Mouse (Mus musculus): Measurements from ENCODE around the gene Sdc1.

- TF ChIP-seq ELF1 (IDR thresholded peaks at IDR 0.05; ENCODE audit: low read depth, low read length) (no peak), POLR2A (IDR thresholded peaks at IDR 0.05; ENCODE audit: low read depth, low read length) (no peak), UBTF (IDR thresholded peaks at IDR 0.05; ENCODE audit: low read depth, low read length) (no peak), CTCF (conservative IDR thresholded peaks at IDR 0.05 in 1 of 2, IDR thresholded peaks at IDR 0.05 in 1 of 2; ENCODE audit: low read depth in 2 of 2, low read length in 2 of 2) (no peak), ETS1 (conservative IDR thresholded peaks at IDR 0.05; ENCODE audit: low read depth, low read length) (no peak), POLR2AphosphoS2 (IDR thresholded peaks at IDR 0.05; ENCODE audit: low read depth, low read length) (no peak), MAX (IDR thresholded peaks at IDR 0.05; ENCODE audit: low read length) (no peak), JUN (IDR thresholded peaks at IDR 0.05; ENCODE audit: insufficient read depth, low read depth, low read length) (no peak), USF1 (IDR thresholded peaks at IDR 0.05; ENCODE audit: low read depth, low read length) (no peak), CHD2 (IDR thresholded peaks at IDR 0.05; ENCODE audit: low read length) (no peak), ZC3H11A (IDR thresholded peaks at IDR 0.05; ENCODE audit: low read depth, low read length) (no peak), EP300 (IDR thresholded peaks at IDR 0.05; ENCODE audit: low read length) (no peak; the same call in 1 of the 2 replicates)
Measured at GRCm38 (mm10) chr12:8829032-8829660, 58.0 kb downstream of the Sdc1 start.

Data from CH12.LX (cell line).